20 mouse cellular contexts compared by ENCODE assay signal in the genomic region with DNA sequence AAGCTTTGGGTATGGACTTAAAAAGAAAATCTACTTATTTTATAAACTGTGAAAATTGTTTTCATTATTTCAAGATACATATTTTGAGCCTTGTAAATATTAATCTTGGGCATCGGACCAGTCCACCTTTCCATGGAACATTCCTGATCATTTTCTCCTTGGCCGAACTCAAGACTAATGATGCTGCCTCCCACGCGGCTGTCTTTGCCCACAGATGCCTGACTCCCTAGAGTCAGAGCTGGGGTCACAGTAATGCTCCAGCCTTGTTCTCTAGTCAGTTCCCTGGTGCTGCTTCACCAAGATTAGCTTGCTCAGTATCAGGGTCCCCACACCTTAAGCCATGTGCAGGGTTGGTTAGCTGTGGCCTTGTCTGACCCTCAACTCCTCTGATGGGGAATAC. TPM values are rescaled to one million over a fixed set of nuclear protein-coding genes. Genes with fewer than 3 reads are reported as not detected.
"Had no signal": no experiment of that assay in that cellular context is flagged by ENCODE, and none has a peak within 500 bp of the region (broad histone marks: within the 10 kb centered on the region; RNA-seq: fewer than 3 reads in every experiment).

No protein-coding gene starts in this region.

- ATAC-seq: liver, postnatal 0 days; lung, postnatal 0 days; midbrain, embryonic 13.5 days; midbrain, embryonic 15.5 days had no signal

- H3K4me1 ChIP-seq: midbrain, embryonic 15.5 days had no signal

- H3K4me2 ChIP-seq: lung, embryonic 15.5 days; midbrain, embryonic 11.5 days; midbrain, embryonic 13.5 days; midbrain, embryonic 15.5 days; neural tube, embryonic 12.5 days; stomach, embryonic 15.5 days had no signal

- H3K4me3 ChIP-seq: lung, embryonic 15.5 days; megakaryocyte, embryonic 14.5 days; midbrain, embryonic 13.5 days; midbrain, embryonic 15.5 days; neural tube, embryonic 12.5 days; stomach, embryonic 15.5 days had no signal

- DNase-seq: liver, postnatal 0 days; lung, adult 2 months; lung, postnatal 14 days; lung, postnatal 36 days; right cerebral cortex, postnatal 14 days; thymus, adult 2 months; thymus, postnatal 25 days; thymus, postnatal 4 days had no signal

- H3K27ac ChIP-seq: lung, embryonic 15.5 days; macrophage; midbrain, embryonic 13.5 days; midbrain, embryonic 15.5 days; neural tube, embryonic 12.5 days; stomach, embryonic 15.5 days; stomach, postnatal 0 days had no signal

- H3K9ac ChIP-seq: liver, postnatal 0 days; lung, embryonic 15.5 days; midbrain, embryonic 13.5 days; midbrain, embryonic 15.5 days; neural tube, embryonic 12.5 days; stomach, embryonic 15.5 days had no signal

- H3K9me3 ChIP-seq: lung, embryonic 15.5 days; megakaryocyte, embryonic 14.5 days; midbrain, embryonic 13.5 days; midbrain, embryonic 15.5 days; neural tube, embryonic 12.5 days; stomach, embryonic 15.5 days had no signal

- H3K27me3 ChIP-seq: lung, embryonic 15.5 days; midbrain, embryonic 13.5 days; midbrain, embryonic 15.5 days; neural tube, embryonic 12.5 days; stomach, embryonic 15.5 days had no signal

- H3K36me3 ChIP-seq: lung, embryonic 15.5 days; midbrain, embryonic 15.5 days; neural tube, embryonic 12.5 days; stomach, embryonic 15.5 days had no signal

RNA-seq across cellular contexts. Expression of a gene that starts 9.8 kb away (rescaled TPM):
- total RNA-seq: monocyte, adult 5-6 weeks; neutrophil, adult 5-6 weeks had no signal
